Mouse (Mus musculus): ENCODE data around the gene Atp7a. TPM values are rescaled to one million over a fixed set of nuclear protein-coding genes. Genes with fewer than 3 reads are reported as not detected.

The Atp7a gene
- polyA plus RNA-seq, 1 experiment: 1.0 TPM

DNA sequence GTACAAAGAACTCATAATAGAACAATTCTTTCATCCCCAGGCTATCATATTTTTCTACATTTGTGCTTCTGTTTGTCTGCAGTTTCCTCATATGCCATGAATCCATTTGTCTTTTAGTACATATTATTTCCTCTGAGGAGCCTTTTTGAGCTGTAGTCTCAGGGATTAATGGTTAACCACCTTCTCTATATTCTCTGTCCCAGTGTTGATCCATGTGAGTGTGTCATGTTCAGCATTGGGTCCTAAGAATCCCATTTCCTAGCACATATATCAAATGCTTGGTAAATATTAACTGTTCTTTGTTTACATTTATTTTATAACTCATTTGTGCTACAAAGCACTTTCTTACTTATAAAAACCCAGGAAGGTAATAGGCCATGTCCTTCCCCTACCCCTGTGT is 55.4 kb downstream of the Atp7a start:
- Histone ChIP-seq H3K27me3 (ENCODE audit: control insufficient read depth, insufficient read depth, low read length) (no peaks in the 10 kb centered on the region), H3K4me3 (ENCODE audit: low read depth, low read length) (no peak overlapping the region), H3K4me1 (ENCODE audit: control insufficient read depth, insufficient read depth, insufficient read length, low read length) (peaks cover 8% of the 10 kb centered on the region; the same call in 1 of the 2 replicates), H3K27ac (ENCODE audit: insufficient read depth, low read depth, low read length) (no peak overlapping the region), H3K36me3 (ENCODE audit: control insufficient read depth, insufficient read depth, low read length) (no peaks in the 10 kb centered on the region)
- TF ChIP-seq CTCF (IDR thresholded peaks at IDR 0.05; ENCODE audit: extremely low read depth, insufficient read length, insufficient replicate concordance, low read depth, low read length): no peak
- TF ChIP-seq POLR2A (IDR thresholded peaks at IDR 0.05; ENCODE audit: low read depth, low read length): no peak

DNA sequence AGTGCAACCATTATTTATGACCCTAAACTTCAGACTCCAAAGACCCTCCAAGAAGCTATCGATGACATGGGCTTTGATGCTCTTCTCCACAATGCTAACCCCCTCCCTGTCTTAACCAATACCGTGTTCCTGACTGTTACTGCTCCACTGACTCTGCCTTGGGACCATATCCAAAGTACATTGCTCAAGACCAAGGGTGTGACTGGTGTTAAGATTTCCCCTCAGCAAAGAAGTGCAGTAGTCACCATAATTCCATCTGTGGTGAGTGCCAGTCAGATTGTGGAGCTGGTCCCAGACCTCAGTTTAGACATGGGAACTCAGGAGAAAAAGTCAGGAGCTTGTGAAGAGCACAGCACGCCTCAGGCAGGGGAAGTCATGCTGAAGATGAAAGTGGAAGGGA is 58.1 kb downstream of the Atp7a start:
- WGBS: 54% methylated on average over 3 of the region's 3 CpGs
- TF ChIP-seq CTCF (IDR thresholded peaks at IDR 0.05; ENCODE audit: extremely low read depth, insufficient read length, insufficient replicate concordance, low read depth, low read length) (no peak), POLR2A (IDR thresholded peaks at IDR 0.05; ENCODE audit: low read depth, low read length) (no peak)
- Histone ChIP-seq H3K4me1 (ENCODE audit: control insufficient read depth, insufficient read depth, insufficient read length, low read length) (peaks cover 8% of the 10 kb centered on the region; the same call in 1 of the 2 replicates), H3K27me3 (ENCODE audit: control insufficient read depth, insufficient read depth, low read length) (no peaks in the 10 kb centered on the region), H3K36me3 (ENCODE audit: control insufficient read depth, insufficient read depth, low read length) (no peaks in the 10 kb centered on the region), H3K4me3 (ENCODE audit: low read depth, low read length) (no peak overlapping the region), H3K27ac (ENCODE audit: insufficient read depth, low read depth, low read length) (peak overlapping the region; percentile 44; the same call in 1 of the 2 replicates)

DNA sequence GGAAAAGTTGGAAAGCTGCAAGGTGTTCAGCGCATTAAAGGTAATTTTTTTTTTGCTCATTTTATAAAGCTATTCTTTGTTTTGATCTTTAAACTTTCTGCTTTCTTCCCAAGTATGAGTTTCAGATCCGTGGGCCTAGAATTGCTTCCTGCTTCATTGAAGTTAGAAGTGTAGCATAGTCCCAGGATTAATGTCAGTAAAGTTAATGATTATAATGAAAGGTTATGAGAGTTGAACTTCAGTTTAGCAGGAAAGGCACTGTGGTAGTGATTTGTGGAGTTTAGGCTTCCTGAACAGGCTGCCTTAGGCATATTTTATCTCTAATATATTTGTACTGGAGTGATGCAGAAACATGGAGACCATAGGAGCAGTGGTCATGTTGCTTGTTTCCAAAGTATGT is 58.5 kb downstream of the Atp7a start:
- Histone ChIP-seq H3K27ac (ENCODE audit: insufficient read depth, low read depth, low read length) (peak overlapping the region; percentile 44; the same call in 1 of the 2 replicates), H3K4me3 (ENCODE audit: low read depth, low read length) (no peak overlapping the region), H3K4me1 (ENCODE audit: control insufficient read depth, insufficient read depth, insufficient read length, low read length) (peaks cover 8% of the 10 kb centered on the region; the same call in 1 of the 2 replicates), H3K36me3 (ENCODE audit: control insufficient read depth, insufficient read depth, low read length) (no peaks in the 10 kb centered on the region), H3K27me3 (ENCODE audit: control insufficient read depth, insufficient read depth, low read length) (no peaks in the 10 kb centered on the region)
- WGBS: 48% methylated on average over 2 of the region's 2 CpGs
- TF ChIP-seq CTCF (IDR thresholded peaks at IDR 0.05; ENCODE audit: extremely low read depth, insufficient read length, insufficient replicate concordance, low read depth, low read length) (no peak), POLR2A (IDR thresholded peaks at IDR 0.05; ENCODE audit: low read depth, low read length) (no peak)

- no peak for TF ChIP-seq CTCF (IDR thresholded peaks at IDR 0.05; ENCODE audit: extremely low read depth, insufficient read length, insufficient replicate concordance, low read depth, low read length)
- TF ChIP-seq POLR2A (IDR thresholded peaks at IDR 0.05; ENCODE audit: low read depth, low read length): no peak
- H3K36me3 ChIP-seq (ENCODE audit: control insufficient read depth, insufficient read depth, low read length): peaks cover 5% of the 10 kb centered on the region; the same call in 1 of the 2 replicates
- 37% methylated on average over 5 of the region's 5 CpGs for WGBS
These were observed 65.9 kb downstream of the Atp7a start for GRCm38 (mm10) chrX:106092939-106093338.

DNA sequence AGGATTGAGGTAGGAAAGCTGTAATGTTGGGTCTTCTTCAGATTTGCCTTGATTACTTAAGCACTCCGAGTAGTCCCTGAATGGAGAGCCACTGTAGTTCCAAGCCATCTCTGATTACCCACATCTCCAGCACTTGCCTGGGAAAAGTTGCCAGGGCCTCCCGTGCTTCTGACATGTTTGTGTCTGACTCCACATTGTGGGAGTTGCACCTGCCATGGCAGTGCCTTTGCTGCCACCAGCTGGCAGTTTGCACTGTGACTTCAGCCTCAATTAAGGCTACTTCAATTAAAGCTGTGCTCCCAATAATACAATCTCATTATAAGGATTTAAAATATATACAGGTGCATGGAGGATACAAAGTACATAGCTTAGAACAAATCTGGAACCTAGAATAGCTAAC is 78.4 kb downstream of the Atp7a start:
- WGBS: 38% methylated on average over 2 of the region's 2 CpGs
- no peak overlapping the region for H3K4me3 ChIP-seq (ENCODE audit: low read depth, low read length)
- H3K36me3 ChIP-seq (ENCODE audit: control insufficient read depth, insufficient read depth, low read length): peaks cover 14% of the 10 kb centered on the region; the same call in 1 of the 2 replicates
- H3K27me3 ChIP-seq (ENCODE audit: control insufficient read depth, insufficient read depth, low read length): no peaks in the 10 kb centered on the region
- no peak for TF ChIP-seq POLR2A (IDR thresholded peaks at IDR 0.05; ENCODE audit: low read depth, low read length)
- TF ChIP-seq CTCF (IDR thresholded peaks at IDR 0.05; ENCODE audit: extremely low read depth, insufficient read length, insufficient replicate concordance, low read depth, low read length): peak; percentile 52; the same call in 1 of the 2 replicates
- no peaks in the 10 kb centered on the region for H3K4me1 ChIP-seq (ENCODE audit: control insufficient read depth, insufficient read depth, insufficient read length, low read length)
- no peak overlapping the region for H3K27ac ChIP-seq (ENCODE audit: insufficient read depth, low read depth, low read length)

More at GRCm38 (mm10) chrX:106092939-106093338, 65.9 kb downstream of the Atp7a start:
- Histone ChIP-seq H3K27ac (ENCODE audit: insufficient read depth, low read depth, low read length) (no peak overlapping the region), H3K4me1 (ENCODE audit: control insufficient read depth, insufficient read depth, insufficient read length, low read length) (no peaks in the 10 kb centered on the region), H3K4me3 (ENCODE audit: low read depth, low read length) (no peak overlapping the region), H3K27me3 (ENCODE audit: control insufficient read depth, insufficient read depth, low read length) (no peaks in the 10 kb centered on the region)

DNA sequence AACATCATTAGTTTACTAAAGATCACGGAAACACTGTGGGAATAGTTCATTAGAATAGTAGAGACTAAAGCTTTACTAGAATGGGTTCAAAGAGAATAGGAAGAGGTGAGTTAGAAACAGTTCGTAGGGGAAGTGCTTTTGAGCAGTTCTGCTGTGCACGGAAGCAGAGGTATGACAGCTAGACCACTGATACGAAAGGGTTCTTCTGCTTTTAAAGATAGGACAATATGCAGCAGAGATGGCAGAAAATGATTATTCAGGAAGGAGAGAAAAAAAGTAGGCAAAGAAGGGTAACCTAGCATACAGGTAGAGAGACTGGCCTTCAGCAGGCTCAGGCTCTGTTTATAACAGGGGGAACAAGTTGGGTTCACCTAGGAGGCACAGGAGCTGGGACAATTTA is 86.8 kb downstream of the Atp7a start:
- 88% methylated on average over 4 of the region's 4 CpGs for WGBS
- no peak overlapping the region for H3K4me3 ChIP-seq (ENCODE audit: low read depth, low read length)
- no peaks in the 10 kb centered on the region for H3K27me3 ChIP-seq (ENCODE audit: control insufficient read depth, insufficient read depth, low read length)
- no peaks in the 10 kb centered on the region for H3K4me1 ChIP-seq (ENCODE audit: control insufficient read depth, insufficient read depth, insufficient read length, low read length)
- H3K36me3 ChIP-seq (ENCODE audit: control insufficient read depth, insufficient read depth, low read length): peaks cover 7% of the 10 kb centered on the region
- TF ChIP-seq CTCF (IDR thresholded peaks at IDR 0.05; ENCODE audit: extremely low read depth, insufficient read length, insufficient replicate concordance, low read depth, low read length) (no peak), POLR2A (IDR thresholded peaks at IDR 0.05; ENCODE audit: low read depth, low read length) (no peak)
- no peak overlapping the region for H3K27ac ChIP-seq (ENCODE audit: insufficient read depth, low read depth, low read length)

DNA sequence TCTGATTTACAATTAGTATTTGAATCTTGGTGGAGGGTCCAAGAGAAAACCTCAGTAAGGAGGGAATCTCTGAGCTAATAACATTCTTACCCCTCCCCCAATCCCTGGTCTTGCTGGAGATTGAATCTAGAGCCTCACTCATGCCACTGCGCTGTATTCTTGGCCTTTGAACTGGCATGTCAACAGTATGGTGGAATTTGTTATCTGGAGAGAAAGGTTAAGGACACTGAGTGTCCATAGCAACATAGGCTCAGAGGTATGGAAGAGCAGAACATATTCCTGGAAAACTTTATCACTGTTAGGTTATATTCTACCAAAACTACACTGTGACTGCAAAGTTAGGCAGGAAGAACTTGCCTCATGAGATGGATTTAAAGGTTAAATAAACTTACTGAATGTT is 87.6 kb downstream of the Atp7a start:
- 63% methylated on average over 1 of the region's 1 CpGs for WGBS
- TF ChIP-seq CTCF (IDR thresholded peaks at IDR 0.05; ENCODE audit: extremely low read depth, insufficient read length, insufficient replicate concordance, low read depth, low read length) (no peak), POLR2A (IDR thresholded peaks at IDR 0.05; ENCODE audit: low read depth, low read length) (no peak)
- no peak overlapping the region for H3K4me3 ChIP-seq (ENCODE audit: low read depth, low read length)
- H3K27ac ChIP-seq (ENCODE audit: insufficient read depth, low read depth, low read length): no peak overlapping the region
- H3K36me3 ChIP-seq (ENCODE audit: control insufficient read depth, insufficient read depth, low read length): peaks cover 7% of the 10 kb centered on the region
- H3K27me3 ChIP-seq (ENCODE audit: control insufficient read depth, insufficient read depth, low read length): no peaks in the 10 kb centered on the region
- no peaks in the 10 kb centered on the region for H3K4me1 ChIP-seq (ENCODE audit: control insufficient read depth, insufficient read depth, insufficient read length, low read length)
